Mouse (Mus musculus): ENCODE measurements at regions not wholly inside any gene's neighbourhood (a gene's known extent, or its start where the extent isn't known, plus 50 kb on each side); places are given as distances from the start of the nearest gene placed in this dataset.

GRCm38 (mm10) chr4:33552856-33553255 is 242.7 kb downstream of the Rngtt start:
- no peak for DNase-seq (ENCODE audit: low read depth, low spot score)

- no peak for DNase-seq (ENCODE audit: low read depth, low spot score)
Measured at GRCm38 (mm10) chr4:33554606-33555005, 244.5 kb downstream of the Rngtt start.

GRCm38 (mm10) chr4:33555231-33555933 is 245.3 kb downstream of the Rngtt start:
- peak; percentile 7 for DNase-seq (ENCODE audit: low read depth, low spot score)

- DNase-seq (ENCODE audit: low read depth, low spot score) = no peak
Measured at GRCm38 (mm10) chr4:33555966-33556365, 245.9 kb downstream of the Rngtt start.

GRCm38 (mm10) chr4:33556661-33557540 is 246.8 kb downstream of the Rngtt start:
- DNase-seq (ENCODE audit: low read depth, low spot score) = peak; percentile 21

GRCm38 (mm10) chr4:33570274-33570673 is 260.2 kb downstream of the Rngtt start:
- no peak for DNase-seq (ENCODE audit: low read depth, low spot score)

GRCm38 (mm10) chr4:33571351-33571750 is 261.2 kb downstream of the Rngtt start:
- DNase-seq (ENCODE audit: low read depth, low spot score) = no peak

GRCm38 (mm10) chr4:33577631-33578030 is 267.5 kb downstream of the Rngtt start:
- no peak for DNase-seq (ENCODE audit: low read depth, low spot score)

- DNase-seq (ENCODE audit: low read depth, low spot score) = no peak
Measured at GRCm38 (mm10) chr4:33580491-33580890, 270.4 kb downstream of the Rngtt start.

GRCm38 (mm10) chr4:33581180-33581591 is 271.1 kb downstream of the Rngtt start:
- no peak for DNase-seq (ENCODE audit: low read depth, low spot score)

- DNase-seq (ENCODE audit: low read depth, low spot score) = no peak
Measured at GRCm38 (mm10) chr4:33581766-33582525, 271.8 kb downstream of the Rngtt start.

- no peak for DNase-seq (ENCODE audit: low read depth, low spot score)
Measured at GRCm38 (mm10) chr4:33582986-33583720, 273.0 kb downstream of the Rngtt start.

GRCm38 (mm10) chr4:33583979-33584907 is 274.1 kb downstream of the Rngtt start:
- no peak for DNase-seq (ENCODE audit: low read depth, low spot score)

- no peak for DNase-seq (ENCODE audit: low read depth, low spot score)
Measured at GRCm38 (mm10) chr4:33585821-33586220, 275.7 kb downstream of the Rngtt start.

GRCm38 (mm10) chr4:33586290-33586614 is 276.1 kb downstream of the Rngtt start:
- no peak for DNase-seq (ENCODE audit: low read depth, low spot score)

GRCm38 (mm10) chr4:33586615-33587451 is 276.7 kb downstream of the Rngtt start:
- peak; percentile 69 for DNase-seq (ENCODE audit: low read depth, low spot score)

- DNase-seq (ENCODE audit: low read depth, low spot score) = peak; percentile 32
Measured at GRCm38 (mm10) chr4:33587666-33588065, 277.6 kb downstream of the Rngtt start.

GRCm38 (mm10) chr4:33588127-33588526 is 278.0 kb downstream of the Rngtt start:
- peak; percentile 52 for DNase-seq (ENCODE audit: low read depth, low spot score)

- no peak for DNase-seq (ENCODE audit: low read depth, low spot score)
Measured at GRCm38 (mm10) chr4:33589207-33589606, 279.1 kb downstream of the Rngtt start.

Measured in CD4-positive helper T cell, adult 2 months (primary cell).